Mouse (Mus musculus) small intestine, adult 10 weeks (tissue): ENCODE data around the gene Trub2. TPM values are rescaled to one million over a fixed set of nuclear protein-coding genes. Genes with fewer than 3 reads are reported as not detected.

ENCODE experiments used
- polyA plus RNA-seq: library from polyadenylated mRNA; stranded (reverse); fragments of 350-450 nt; fragmentation: Illumina TruSeq; extraction: RNeasy Lipid Tissue Mini Kit (QIAGEN cat#74804); gene quantifications from one replicate; pipeline ENCODE4 v1.2.3, GENCODE M21; 2014; ENCODE audit warnings: low replicate concordance

Gene Trub2
- 7.9 TPM for polyA plus RNA-seq

GRCm38 (mm10) chr2:29787937-29788681 is at the start of gene Trub2:
Gene Trub2, minus strand, starts transcription at chr2:29788502.

GRCm38 (mm10) chr2:29820025-29820817 is 31.9 kb upstream of the Trub2 start, which contains the start of gene Urm1:
Gene Urm1, plus strand, starts transcription at chr2:29820075.

DNA sequence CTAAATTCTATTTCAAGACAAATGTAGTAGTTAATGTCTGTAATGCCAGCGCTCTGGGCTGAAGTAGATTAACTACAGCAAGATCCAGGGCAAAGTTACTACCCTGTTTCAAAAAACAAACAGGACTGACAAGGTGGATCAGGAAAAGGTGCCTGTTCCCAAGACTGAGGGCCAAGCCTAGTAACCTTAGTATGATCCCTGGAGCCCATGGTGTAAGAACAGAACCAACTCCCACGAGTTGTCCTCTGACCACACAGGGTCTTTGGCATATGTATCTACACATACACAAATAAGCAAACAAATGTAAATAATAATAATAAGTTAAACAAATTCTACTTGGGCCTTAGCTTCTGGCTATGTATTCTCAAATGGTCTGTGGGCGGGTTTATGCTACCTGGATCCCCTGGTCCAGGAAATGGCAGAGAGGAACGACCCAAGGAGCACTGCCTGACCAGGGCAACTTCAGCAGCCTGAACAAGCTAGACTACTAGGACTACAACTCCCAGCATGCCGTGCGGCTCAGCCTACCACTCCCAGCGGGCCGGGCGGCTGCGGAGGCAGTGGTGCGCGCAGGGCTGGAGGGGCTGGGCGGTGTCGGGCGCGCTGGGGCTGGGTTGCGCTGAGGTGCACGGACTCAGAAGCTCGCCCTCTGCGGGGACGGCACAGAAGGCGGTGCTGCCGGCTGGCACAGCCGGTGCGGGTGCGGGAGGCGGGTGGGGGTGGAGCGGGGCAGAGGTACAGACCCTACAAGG is 13.9 kb upstream of the Trub2 start, which contains the start of gene Slc27a4:
Gene Slc27a4 (plus strand): TSS at position 560 of the 752 bp plus-strand sequence.

DNA sequence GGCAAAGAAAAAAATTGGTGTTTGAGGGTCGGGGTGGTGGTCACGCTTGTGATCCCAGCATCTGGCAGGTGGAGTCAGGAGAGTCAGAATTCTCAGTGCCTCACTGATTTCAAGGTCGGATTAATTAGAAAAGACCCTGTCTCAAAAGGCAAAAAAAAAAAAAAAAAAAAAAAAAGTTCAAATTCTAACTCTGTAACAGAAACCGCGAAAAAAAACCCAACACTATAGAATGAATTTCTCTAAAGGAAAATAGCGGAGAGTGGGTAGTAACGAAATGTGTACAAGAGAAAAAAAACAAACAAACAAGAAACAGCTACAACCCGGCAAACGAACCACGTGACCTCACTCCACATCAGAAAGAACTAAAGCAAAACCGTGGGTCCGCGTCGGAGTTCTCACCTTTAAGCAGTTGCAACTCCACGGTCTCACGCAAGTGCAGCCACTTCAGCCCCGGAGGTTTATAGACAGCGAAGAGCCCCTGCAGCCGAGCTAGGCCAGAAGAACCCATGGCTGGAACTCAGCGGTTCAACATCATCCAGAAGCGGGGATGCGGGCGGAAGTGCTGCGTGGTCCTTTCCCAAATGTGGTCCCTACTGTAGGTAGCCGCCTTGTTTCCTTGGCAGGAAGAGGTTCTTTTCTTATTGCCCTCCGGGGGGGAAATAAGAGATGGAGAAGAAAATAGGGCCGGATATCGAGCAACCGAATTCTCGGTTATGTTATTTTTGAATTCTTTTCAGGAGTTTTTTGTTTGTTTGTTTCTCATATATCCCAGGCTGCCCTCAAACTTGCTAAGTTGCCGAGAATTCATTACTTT is 991 bp downstream of the Trub2 start, which contains the start of gene Coq4:
Gene Coq4 (plus strand): TSS at position 390 of the 814 bp plus-strand sequence.

GRCm38 (mm10) chr2:29751497-29751896 is 36.8 kb downstream of the Trub2 start, which contains the start of gene Gm13420:
Gene Gm13420, minus strand, starts transcription at chr2:29751685.

Other genes with a start within 250 kb of the Trub2 start
- gene Rapgef1, start 168.8 kb downstream of the Trub2 start, polyA plus RNA-seq: 1.0 TPM
- gene Gm13420, start 36.8 kb downstream of the Trub2 start, polyA plus RNA-seq: not detected
- not detected for gene Gm13547, start 29.2 kb downstream of the Trub2 start, polyA plus RNA-seq
- 7.5 TPM for gene Coq4, start 1.0 kb downstream of the Trub2 start, polyA plus RNA-seq
- 13.1 TPM for gene Slc27a4, start 14.1 kb upstream of the Trub2 start, polyA plus RNA-seq
- 2.3 TPM for gene Urm1, start 31.6 kb upstream of the Trub2 start, polyA plus RNA-seq
- 0.19 TPM for gene Cercam, start 80.7 kb upstream of the Trub2 start, polyA plus RNA-seq
- 2.7 TPM for gene Odf2, start 100.7 kb upstream of the Trub2 start, polyA plus RNA-seq
- 5.7 TPM for gene Gle1, start 146.9 kb upstream of the Trub2 start, polyA plus RNA-seq
- gene Sptan1, start 177.1 kb upstream of the Trub2 start, polyA plus RNA-seq: 28.2 TPM